Mouse (Mus musculus): ENCODE measurements around the gene Wdr95. TPM values are rescaled to one million over a fixed set of nuclear protein-coding genes. Genes with fewer than 3 reads are reported as not detected.
A peak's percentile ranks its signal among the peaks of the same experiment; 100 is the strongest.

The Wdr95 gene
- polyA plus RNA-seq, 1 experiment from 2014 or later = 0.41 TPM

DNA sequence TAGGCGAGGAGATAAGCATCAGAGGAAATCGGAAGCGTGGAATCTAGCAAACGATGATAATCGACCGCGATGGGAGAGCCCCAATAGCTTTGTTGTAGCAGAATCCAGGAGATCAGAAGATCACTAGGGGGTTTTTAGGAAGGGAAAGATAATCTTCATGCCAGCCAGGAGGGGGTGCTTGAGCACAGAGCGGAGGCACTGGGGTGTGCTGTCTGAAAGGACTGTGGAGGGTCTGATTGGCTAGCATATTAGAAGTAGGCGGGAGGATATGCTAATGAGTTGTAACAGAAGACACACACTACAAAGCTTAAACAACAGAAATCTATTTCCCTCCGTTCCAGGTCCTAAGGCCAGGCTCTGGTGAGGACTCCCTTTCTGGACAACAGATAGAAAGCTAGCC lies 57.4 kb downstream of the Wdr95 start:
- H3K36me3 ChIP-seq (ENCODE audit: poor library complexity, severe bottlenecking) = no peaks in the 10 kb centered on the region
- 55% methylated on average over 10 of the region's 10 CpGs for WGBS
- H3K27me3 ChIP-seq = no peaks in the 10 kb centered on the region
- no peak overlapping the region for H3K27ac ChIP-seq
- H3K4me3 ChIP-seq = no peak overlapping the region
- no peaks in the 10 kb centered on the region for H3K4me1 ChIP-seq
- ATAC-seq = 0 out of 2 replicates have a peak, but pooled peaks have one; percentile 30
- H3K4me2 ChIP-seq = no peak overlapping the region
- no peaks in the 10 kb centered on the region for H3K9me3 ChIP-seq (replicated peaks)
- no peak overlapping the region for H3K9ac ChIP-seq

DNA sequence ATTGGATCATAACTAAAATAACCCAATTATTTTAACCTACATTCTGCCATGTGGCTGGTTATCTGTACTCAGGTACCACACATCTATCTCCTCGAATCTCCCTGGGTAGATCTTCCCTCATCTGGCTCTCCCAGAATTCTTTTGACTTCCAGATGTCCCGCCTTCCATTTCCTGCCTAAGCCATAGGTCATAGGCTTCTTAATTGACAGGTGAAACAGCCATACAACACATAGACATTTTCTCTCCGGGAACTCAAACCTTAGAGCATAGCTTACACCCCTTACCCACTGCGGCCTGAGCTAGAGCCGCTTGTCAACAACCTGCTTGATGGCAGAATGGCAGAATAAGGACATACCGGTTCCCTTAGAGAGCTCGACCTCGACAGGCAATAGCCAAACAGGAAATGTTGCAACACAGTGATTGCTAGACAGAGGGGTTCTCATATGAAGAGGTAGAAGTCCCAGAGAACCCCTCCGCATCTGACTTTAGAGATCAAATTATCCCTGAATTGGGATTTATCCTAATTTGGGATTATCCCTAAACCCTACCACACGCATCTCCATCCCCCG lies 58.9 kb downstream of the Wdr95 start:
- Histone ChIP-seq H3K9ac (no peak overlapping the region), H3K27me3 (no peaks in the 10 kb centered on the region), H3K4me1 (no peaks in the 10 kb centered on the region), H3K36me3 (ENCODE audit: poor library complexity, severe bottlenecking) (no peaks in the 10 kb centered on the region), H3K9me3 (replicated peaks) (no peaks in the 10 kb centered on the region), H3K4me3 (no peak overlapping the region), H3K27ac (no peak overlapping the region), H3K4me2 (no peak overlapping the region)
- ATAC-seq = no peak
- WGBS = 87% methylated on average over 11 of the region's 11 CpGs

DNA sequence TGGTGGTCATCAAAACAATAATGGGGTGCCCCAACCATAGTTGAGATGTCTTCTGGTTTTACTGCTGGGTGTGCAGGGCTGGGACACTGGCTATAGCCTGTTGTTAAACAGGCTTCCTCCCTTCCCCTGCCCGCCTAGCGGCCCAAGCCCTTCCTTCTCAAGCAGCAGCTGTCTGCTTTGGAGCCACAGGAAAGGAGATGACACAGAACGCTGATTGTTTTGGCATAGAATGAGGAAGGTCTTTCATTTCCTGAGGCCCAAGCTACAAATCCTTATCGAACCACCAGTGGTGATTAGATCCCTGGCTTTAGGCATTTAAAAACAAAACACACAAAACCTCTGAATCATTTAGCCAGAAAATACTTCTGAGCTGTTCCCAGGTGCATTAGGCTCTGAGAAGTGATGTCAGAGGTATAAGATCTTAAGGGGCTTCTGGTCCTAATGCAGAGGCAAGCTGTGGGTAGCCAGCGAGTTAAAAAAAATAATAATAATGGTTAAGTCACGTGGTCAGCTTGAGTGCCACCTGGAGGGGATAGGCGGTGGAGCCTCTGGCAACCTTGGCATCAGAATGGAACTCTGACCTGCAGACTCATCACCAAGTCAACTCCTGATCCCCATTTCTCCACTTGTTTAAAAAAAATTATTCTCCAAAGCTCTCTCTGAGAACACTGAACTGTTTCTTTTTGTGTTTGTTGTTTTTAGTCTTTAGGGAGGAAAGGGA lies 60.5 kb downstream of the Wdr95 start:
- no peak for ATAC-seq
- H3K36me3 ChIP-seq (ENCODE audit: poor library complexity, severe bottlenecking) = no peaks in the 10 kb centered on the region
- 69% methylated on average over 7 of the region's 7 CpGs for WGBS
- no peak overlapping the region for H3K4me2 ChIP-seq
- no peak overlapping the region; the same call in 1 of the 2 replicates for H3K27ac ChIP-seq
- no peaks in the 10 kb centered on the region for H3K4me1 ChIP-seq
- H3K9me3 ChIP-seq (replicated peaks) = no peaks in the 10 kb centered on the region
- no peaks in the 10 kb centered on the region for H3K27me3 ChIP-seq
- H3K9ac ChIP-seq = no peak overlapping the region
- H3K4me3 ChIP-seq = no peak overlapping the region

DNA sequence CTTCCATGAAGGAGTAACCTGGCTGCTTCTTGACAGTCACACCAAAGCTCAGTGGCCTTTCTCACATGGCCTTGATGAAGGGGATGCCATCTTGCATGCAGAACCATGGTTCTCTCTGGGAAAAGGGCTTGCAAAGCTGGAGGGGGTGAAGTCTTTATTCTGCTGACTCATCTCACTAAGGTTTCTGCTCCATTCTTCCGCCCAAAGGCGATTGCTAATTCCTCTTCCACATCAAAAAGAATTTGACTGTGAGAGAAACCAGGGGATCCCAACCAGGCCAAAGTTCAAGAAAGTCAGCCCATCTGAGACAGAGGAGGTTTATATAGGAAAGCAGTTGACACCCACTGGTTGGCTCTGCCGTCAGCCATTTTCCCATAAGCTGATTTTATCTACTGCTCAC lies 61.5 kb downstream of the Wdr95 start:
- no peaks in the 10 kb centered on the region for H3K4me1 ChIP-seq
- no peak overlapping the region for H3K4me3 ChIP-seq
- H3K4me2 ChIP-seq = no peak overlapping the region
- no peak overlapping the region for H3K9ac ChIP-seq
- no peaks in the 10 kb centered on the region for H3K27me3 ChIP-seq
- no peak overlapping the region for H3K27ac ChIP-seq
- H3K9me3 ChIP-seq (replicated peaks) = no peaks in the 10 kb centered on the region
- H3K36me3 ChIP-seq (ENCODE audit: poor library complexity, severe bottlenecking) = no peaks in the 10 kb centered on the region
- no peak for ATAC-seq
- 74% methylated on average over 3 of the region's 3 CpGs for whole genome bisulfite sequencing

DNA sequence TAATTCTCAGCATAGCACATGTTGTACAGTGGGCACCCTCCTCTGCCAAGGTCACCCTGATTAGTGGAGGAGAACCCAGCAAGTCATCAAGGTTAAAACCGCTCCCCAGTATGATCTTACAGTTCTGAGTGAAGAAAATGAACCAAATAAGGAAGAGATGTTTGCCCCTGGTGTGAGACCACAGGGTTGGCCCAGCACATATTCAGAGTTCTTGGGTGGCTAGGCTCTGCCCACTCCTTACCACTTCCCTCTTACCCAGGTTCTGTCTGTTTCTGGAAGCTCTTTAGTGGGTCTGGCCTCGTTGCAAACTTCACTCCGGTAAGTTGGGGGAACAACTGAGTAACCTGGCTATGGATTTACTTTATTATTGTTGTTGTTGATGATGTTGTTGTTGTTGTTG lies 65.7 kb downstream of the Wdr95 start:
- no peak overlapping the region for H3K4me2 ChIP-seq
- ATAC-seq = no peak
- no peak overlapping the region for H3K9ac ChIP-seq
- H3K27me3 ChIP-seq = no peaks in the 10 kb centered on the region
- H3K9me3 ChIP-seq (replicated peaks) = no peaks in the 10 kb centered on the region
- no peaks in the 10 kb centered on the region for H3K4me1 ChIP-seq
- H3K36me3 ChIP-seq (ENCODE audit: poor library complexity, severe bottlenecking) = no peaks in the 10 kb centered on the region
- no peak overlapping the region for H3K4me3 ChIP-seq
- 94% methylated on average over 3 of the region's 3 CpGs for WGBS
- no peak overlapping the region for H3K27ac ChIP-seq

DNA sequence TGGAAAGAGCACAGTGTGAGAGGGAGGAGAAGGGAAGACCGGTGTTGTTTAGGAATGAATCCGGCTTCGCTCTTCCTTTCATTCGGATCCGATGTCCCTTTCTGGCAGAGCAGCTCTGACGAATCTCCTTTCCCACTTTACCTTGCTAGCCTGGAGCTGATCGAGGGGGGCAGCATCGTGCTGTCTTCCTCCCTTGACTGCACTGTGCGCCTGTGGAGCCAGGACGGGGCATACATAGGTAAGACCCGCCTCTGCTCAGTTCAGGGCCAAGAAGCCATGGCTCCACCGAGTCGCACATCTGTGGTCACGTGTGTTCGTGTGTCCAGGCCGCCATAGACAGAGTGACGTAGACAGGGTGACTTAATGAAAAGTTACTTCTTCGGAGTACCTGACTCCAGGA lies 68.9 kb downstream of the Wdr95 start:
- H3K36me3 ChIP-seq (ENCODE audit: poor library complexity, severe bottlenecking) = no peaks in the 10 kb centered on the region
- ATAC-seq = no peak
- no peak overlapping the region for H3K9ac ChIP-seq
- 56% methylated on average over 18 of the region's 18 CpGs for WGBS
- peaks cover 10% of the 10 kb centered on the region; the same call in 1 of the 2 replicates for H3K4me1 ChIP-seq
- no peak overlapping the region for H3K4me2 ChIP-seq
- H3K4me3 ChIP-seq = no peak overlapping the region
- no peak overlapping the region for H3K27ac ChIP-seq
- no peaks in the 10 kb centered on the region for H3K9me3 ChIP-seq (replicated peaks)
- no peaks in the 10 kb centered on the region for H3K27me3 ChIP-seq

DNA sequence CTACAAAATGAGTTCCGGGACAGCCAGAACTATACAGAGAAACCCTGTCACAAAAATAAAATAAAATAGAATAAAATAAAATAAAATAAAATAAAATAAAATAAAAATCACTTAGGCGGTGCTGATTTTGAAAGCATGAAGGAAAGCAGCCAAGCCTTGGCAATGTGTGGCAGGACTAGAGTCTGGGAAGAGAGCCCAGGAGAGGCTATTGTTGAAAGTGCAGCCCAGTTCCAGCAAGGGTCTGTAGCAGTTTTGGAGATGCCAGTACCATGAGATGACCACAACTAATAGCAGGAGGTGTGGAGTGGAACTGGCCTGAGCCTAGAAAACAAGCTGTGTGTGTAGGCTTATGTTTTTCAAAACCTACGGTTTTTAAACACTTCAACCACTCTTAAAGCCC lies 73.5 kb downstream of the Wdr95 start:
- no peak overlapping the region for H3K9ac ChIP-seq
- H3K27ac ChIP-seq = no peak overlapping the region
- no peaks in the 10 kb centered on the region for H3K9me3 ChIP-seq (replicated peaks)
- H3K4me3 ChIP-seq = no peak overlapping the region
- H3K36me3 ChIP-seq (ENCODE audit: poor library complexity, severe bottlenecking) = no peaks in the 10 kb centered on the region
- no peak overlapping the region for H3K4me2 ChIP-seq
- H3K27me3 ChIP-seq = no peaks in the 10 kb centered on the region
- H3K4me1 ChIP-seq = peaks cover 10% of the 10 kb centered on the region; the same call in 1 of the 2 replicates
- ATAC-seq = no peak
- WGBS = 95% methylated on average over 3 of the region's 3 CpGs

DNA sequence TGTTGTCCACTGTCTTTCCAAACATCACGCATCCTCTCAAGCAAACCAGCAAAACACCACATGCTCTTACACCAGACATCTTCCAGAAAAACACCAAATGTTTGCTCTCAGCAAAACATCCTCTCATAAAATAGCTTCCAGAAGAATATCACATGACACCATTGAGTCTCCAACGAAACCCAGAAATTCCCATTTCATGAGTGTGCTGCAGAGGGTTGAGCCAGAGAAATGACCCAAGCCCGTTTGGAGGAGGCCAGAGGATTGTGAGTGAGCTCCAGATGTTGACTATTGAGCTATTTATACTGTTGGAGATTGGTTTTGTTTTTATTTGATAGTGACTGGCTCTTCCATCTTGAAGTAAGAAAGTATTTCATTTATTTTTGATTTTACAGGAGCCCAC lies 74.8 kb downstream of the Wdr95 start:
- Histone ChIP-seq H3K9ac (no peak overlapping the region), H3K27ac (no peak overlapping the region), H3K4me3 (no peak overlapping the region), H3K9me3 (replicated peaks) (no peaks in the 10 kb centered on the region), H3K27me3 (no peaks in the 10 kb centered on the region), H3K4me1 (peaks cover 10% of the 10 kb centered on the region; the same call in 1 of the 2 replicates), H3K4me2 (no peak overlapping the region), H3K36me3 (ENCODE audit: poor library complexity, severe bottlenecking) (no peaks in the 10 kb centered on the region)
- WGBS = 80% methylated on average over 3 of the region's 3 CpGs
- ATAC-seq = no peak

DNA sequence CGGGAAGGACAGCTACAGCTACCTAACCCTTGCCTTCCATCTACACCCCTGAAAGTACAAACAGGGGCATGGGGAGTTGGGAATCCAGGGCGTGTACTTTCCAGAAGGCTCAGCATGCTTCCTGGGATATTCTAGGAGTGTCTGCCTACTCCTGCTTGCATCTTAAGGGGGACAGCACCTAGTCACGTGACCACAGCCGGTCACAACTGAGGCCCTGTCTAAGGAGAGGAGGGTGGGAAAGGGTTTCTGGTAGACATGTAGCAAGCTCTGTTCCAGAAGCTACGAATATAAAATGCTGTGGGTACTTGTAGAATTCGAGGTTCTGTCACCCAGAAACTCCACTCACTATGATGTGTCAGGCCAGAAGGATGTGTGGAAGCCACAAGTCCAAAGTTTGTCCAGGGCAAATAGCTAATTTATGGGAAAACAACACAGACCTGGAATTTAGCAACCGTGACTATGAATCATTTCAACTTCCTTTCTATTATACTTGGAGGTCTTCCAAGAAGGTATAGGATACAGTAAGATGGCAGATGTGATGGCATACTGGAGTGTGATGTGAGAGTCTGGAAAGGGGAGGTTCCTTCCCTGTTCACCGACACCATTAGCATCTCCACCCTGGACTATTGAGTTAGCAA lies 78.7 kb downstream of the Wdr95 start:
- no peak overlapping the region for H3K4me2 ChIP-seq
- no peaks in the 10 kb centered on the region for H3K9me3 ChIP-seq (replicated peaks)
- no peaks in the 10 kb centered on the region for H3K36me3 ChIP-seq (ENCODE audit: poor library complexity, severe bottlenecking)
- WGBS = 84% methylated on average over 8 of the region's 8 CpGs
- 0 out of 2 replicates have a peak, but pooled peaks cover 4% of the 10 kb centered on the region for H3K4me1 ChIP-seq
- H3K27ac ChIP-seq = no peak overlapping the region
- H3K9ac ChIP-seq = no peak overlapping the region
- no peak for ATAC-seq
- H3K27me3 ChIP-seq = no peaks in the 10 kb centered on the region
- H3K4me3 ChIP-seq = no peak overlapping the region

DNA sequence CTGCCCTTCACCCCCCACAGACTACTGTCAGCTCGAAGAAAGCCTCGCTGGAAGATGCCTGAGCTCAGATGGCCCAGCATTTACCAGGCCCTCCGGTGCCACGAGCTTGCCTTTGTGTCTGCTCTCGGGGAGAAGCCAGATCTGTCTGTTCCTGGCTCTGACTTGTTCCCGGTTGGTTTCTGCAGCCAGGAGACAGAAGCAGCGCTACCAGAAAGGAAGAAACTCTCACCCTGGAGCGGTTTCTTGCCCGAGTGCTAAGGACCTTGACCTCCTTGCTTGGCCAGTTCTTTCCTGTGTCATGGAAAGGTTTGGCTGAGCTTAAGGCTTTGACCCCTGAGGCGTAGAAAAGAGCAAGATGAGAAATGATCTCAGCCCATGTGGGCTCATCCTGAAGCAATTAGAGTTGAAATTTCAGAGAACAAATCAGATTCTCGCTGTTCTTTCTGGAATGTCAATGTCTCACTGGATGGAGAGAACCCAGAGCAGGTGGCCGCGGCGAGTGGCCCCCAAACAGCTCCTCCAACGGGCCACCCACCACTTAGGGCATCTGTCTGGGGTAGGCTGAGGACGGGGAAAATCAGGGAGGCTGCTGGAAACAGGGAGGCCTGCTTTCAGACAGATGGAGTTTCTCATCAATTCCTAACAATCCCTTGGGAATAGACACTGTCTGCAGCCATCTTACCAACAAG lies 83.1 kb downstream of the Wdr95 start:
- H3K4me3 ChIP-seq = no peak overlapping the region
- H3K9me3 ChIP-seq (replicated peaks) = no peaks in the 10 kb centered on the region
- no peaks in the 10 kb centered on the region for H3K27me3 ChIP-seq
- 0 out of 2 replicates have a peak overlapping the region, but pooled peaks have one; percentile 31 for H3K27ac ChIP-seq
- H3K36me3 ChIP-seq (ENCODE audit: poor library complexity, severe bottlenecking) = peaks cover 34% of the 10 kb centered on the region
- WGBS = 73% methylated on average over 16 of the region's 16 CpGs
- H3K4me1 ChIP-seq = 0 out of 2 replicates have a peak, but pooled peaks cover 4% of the 10 kb centered on the region
- H3K9ac ChIP-seq = no peak overlapping the region
- ATAC-seq = no peak
- no peak overlapping the region for H3K4me2 ChIP-seq

DNA sequence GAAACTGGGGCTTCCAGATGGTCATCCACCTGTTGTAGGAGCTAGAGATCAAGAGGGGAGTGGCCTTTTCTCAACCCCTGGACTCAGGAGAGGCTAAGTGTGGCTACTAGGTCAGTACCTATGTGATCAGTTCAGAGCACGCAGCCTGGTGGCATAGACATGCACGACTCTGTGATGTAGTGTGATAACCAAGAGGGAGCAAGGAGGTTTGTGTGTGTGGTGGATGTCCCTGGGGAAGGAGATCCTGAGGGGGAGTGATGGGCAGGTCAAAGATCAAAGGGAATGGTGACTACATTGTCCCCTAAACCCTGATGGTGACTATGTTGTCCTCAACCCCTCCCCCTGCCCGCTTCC lies 83.7 kb downstream of the Wdr95 start:
- H3K4me3 ChIP-seq = no peak overlapping the region
- WGBS = 88% methylated on average over 3 of the region's 3 CpGs
- H3K9ac ChIP-seq = no peak overlapping the region
- no peak for ATAC-seq
- peaks cover 39% of the 10 kb centered on the region for H3K36me3 ChIP-seq (ENCODE audit: poor library complexity, severe bottlenecking)
- 0 out of 2 replicates have a peak, but pooled peaks cover 4% of the 10 kb centered on the region for H3K4me1 ChIP-seq
- H3K4me2 ChIP-seq = no peak overlapping the region
- no peaks in the 10 kb centered on the region for H3K9me3 ChIP-seq (replicated peaks)
- no peaks in the 10 kb centered on the region for H3K27me3 ChIP-seq
- no peak overlapping the region for H3K27ac ChIP-seq

DNA sequence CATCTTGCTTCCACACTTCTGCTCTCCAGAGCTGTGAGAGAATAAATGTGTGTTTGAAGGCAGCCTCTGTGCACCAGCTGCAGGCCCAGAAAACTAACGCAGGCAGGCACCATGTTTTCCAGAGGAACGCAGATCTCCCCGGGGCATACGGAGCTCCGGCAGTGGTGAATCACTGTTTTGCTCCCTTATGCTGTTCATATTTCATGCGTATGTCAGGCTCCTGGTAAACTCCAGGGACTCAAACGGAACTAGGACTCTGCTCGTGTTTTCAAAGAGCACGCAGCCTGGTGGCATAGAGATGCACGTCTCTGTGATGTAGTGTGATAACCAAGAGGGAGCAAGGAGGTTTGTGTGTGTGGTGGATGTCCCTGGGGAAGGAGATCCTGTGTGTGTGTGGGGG lies 84.3 kb downstream of the Wdr95 start:
- Histone ChIP-seq H3K36me3 (ENCODE audit: poor library complexity, severe bottlenecking) (peaks cover 45% of the 10 kb centered on the region), H3K27me3 (no peaks in the 10 kb centered on the region), H3K9me3 (replicated peaks) (no peaks in the 10 kb centered on the region), H3K4me1 (0 out of 2 replicates have a peak, but pooled peaks cover 4% of the 10 kb centered on the region), H3K9ac (no peak overlapping the region), H3K4me3 (no peak overlapping the region), H3K27ac (no peak overlapping the region), H3K4me2 (no peak overlapping the region)
- 80% methylated on average over 10 of the region's 10 CpGs for WGBS
- no peak for ATAC-seq

Data from forebrain, embryonic 13.5 days (tissue).